Mouse (Mus musculus): Measurements from ENCODE around the gene Tsc2.

The Tsc2 gene

GRCm38 (mm10) chr17:24569837-24570236 lies 62.6 kb downstream of the Tsc2 start:
- in situ Hi-C loops (cut with MboI, MseI), result no loop called here

- in situ Hi-C loops (cut with MboI, MseI), result no loop called here
Observed at GRCm38 (mm10) chr17:24567034-24567779, 65.2 kb downstream of the Tsc2 start.

GRCm38 (mm10) chr17:24565792-24566191 lies 66.6 kb downstream of the Tsc2 start:
- in situ Hi-C loops (cut with MboI, MseI), result no loop called here

GRCm38 (mm10) chr17:24565092-24565491 lies 67.3 kb downstream of the Tsc2 start:
- in situ Hi-C loops (cut with MboI, MseI), result no loop called here

GRCm38 (mm10) chr17:24564422-24564821 lies 68.0 kb downstream of the Tsc2 start:
- in situ Hi-C loops (cut with MboI, MseI), result no loop called here

GRCm38 (mm10) chr17:24563638-24564037 lies 68.8 kb downstream of the Tsc2 start:
- in situ Hi-C loops (cut with MboI, MseI), result no loop called here

- in situ Hi-C loops (cut with MboI, MseI), result no loop called here
Observed at GRCm38 (mm10) chr17:24561592-24561991, 70.8 kb downstream of the Tsc2 start.

- in situ Hi-C loops (cut with MboI, MseI), result no loop called here
Observed at GRCm38 (mm10) chr17:24560301-24561028, 72.0 kb downstream of the Tsc2 start.

GRCm38 (mm10) chr17:24559146-24559545 lies 73.3 kb downstream of the Tsc2 start:
- in situ Hi-C loops (cut with MboI, MseI), result no loop called here

GRCm38 (mm10) chr17:24558600-24559099 lies 73.8 kb downstream of the Tsc2 start:
- in situ Hi-C loops (cut with MboI, MseI), result no loop called here

- in situ Hi-C loops (cut with MboI, MseI), result no loop called here
Observed at GRCm38 (mm10) chr17:24557091-24557490, 75.3 kb downstream of the Tsc2 start.

- in situ Hi-C loops (cut with MboI, MseI), result no loop called here
Observed at GRCm38 (mm10) chr17:24551050-24551444, 81.4 kb downstream of the Tsc2 start.

- in situ Hi-C loops (cut with MboI, MseI), result no loop called here
Observed at GRCm38 (mm10) chr17:24550416-24551049, 81.9 kb downstream of the Tsc2 start.

- in situ Hi-C loops (cut with MboI, MseI), result no loop called here
Observed at GRCm38 (mm10) chr17:24549618-24550415, 82.6 kb downstream of the Tsc2 start, which contains the start of gene Pkd1. Pkd1 (plus strand) TSS chr17:24549834.

- in situ Hi-C loops (cut with MboI, MseI), result no loop called here
Observed at GRCm38 (mm10) chr17:24548921-24549617, 83.4 kb downstream of the Tsc2 start.

GRCm38 (mm10) chr17:24548435-24548834 lies 84.0 kb downstream of the Tsc2 start:
- in situ Hi-C loops (cut with MboI, MseI), result no loop called here

- in situ Hi-C loops (cut with MboI, MseI), result no loop called here
Observed at GRCm38 (mm10) chr17:24546234-24546633, 86.2 kb downstream of the Tsc2 start.
